Mouse (Mus musculus) myocyte (in vitro differentiated cells): ENCODE measurements around the gene Gal3st3.

ENCODE experiments used
- CEBPB ChIP-seq: IDR thresholded peaks from 2 replicates; pipeline ENCODE4 v1.6.1; 2011; ENCODE audit warnings: mild to moderate bottlenecking, moderate library complexity; ENCODE audit not compliant: poor library complexity, insufficient read depth, severe bottlenecking
- E2F4 ChIP-seq: IDR thresholded peaks from one replicate; pipeline ENCODE4 v1.6.1; 2011; ENCODE audit warnings: mild to moderate bottlenecking, control low read depth, moderate library complexity; ENCODE audit not compliant: insufficient read depth
- MAX ChIP-seq: IDR thresholded peaks from one replicate; pipeline ENCODE4 v1.6.1; 2011; ENCODE audit warnings: low read depth, mild to moderate bottlenecking, control low read depth
- MYOD1 ChIP-seq, 3 experiments: IDR thresholded peaks; one replicate each; pipeline ENCODE4 v1.6.1; 2011; ENCODE audit warnings: control low read depth in 2 of 3, low read depth in 2 of 3, mild to moderate bottlenecking in 2 of 3, moderate library complexity in 1 of 3; ENCODE audit not compliant: insufficient read length in 2 of 3, control insufficient read depth in 1 of 3
- MYOG ChIP-seq, 3 experiments: IDR thresholded peaks; one replicate each; pipeline ENCODE4 v1.6.1; 2011; ENCODE audit warnings: control low read depth in 2 of 3, low read depth in 2 of 3, mild to moderate bottlenecking in 2 of 3; ENCODE audit not compliant: insufficient read length in 2 of 3, control insufficient read depth in 1 of 3, insufficient read depth in 1 of 3
- POLR2A ChIP-seq: IDR thresholded peaks from one replicate; pipeline ENCODE4 v1.6.1; 2011; ENCODE audit warnings: low read depth, mild to moderate bottlenecking, control low read depth, moderate library complexity; ENCODE audit not compliant: insufficient read length
- POLR2AphosphoS2 ChIP-seq: IDR thresholded peaks from one replicate; pipeline ENCODE4 v1.6.1; 2011; ENCODE audit warnings: low read depth, control low read depth; ENCODE audit not compliant: insufficient read length
- REST ChIP-seq: IDR thresholded peaks from one replicate; pipeline ENCODE4 v1.6.1; 2011; ENCODE audit warnings: mild to moderate bottlenecking, control low read depth, moderate library complexity; ENCODE audit not compliant: insufficient read depth, insufficient read length
- SRF ChIP-seq: IDR thresholded peaks from one replicate; pipeline ENCODE4 v1.6.1; 2011; ENCODE audit warnings: low read depth; ENCODE audit not compliant: control insufficient read depth, insufficient read length
- TCF12 ChIP-seq: IDR thresholded peaks from one replicate; pipeline ENCODE4 v1.6.1; 2011; ENCODE audit warnings: mild to moderate bottlenecking, control low read depth; ENCODE audit not compliant: poor library complexity, insufficient read depth, severe bottlenecking
- TCF3 ChIP-seq: IDR thresholded peaks from one replicate; pipeline ENCODE4 v1.6.1; 2011; ENCODE audit warnings: low read depth, control low read depth; ENCODE audit not compliant: insufficient read length
- USF1 ChIP-seq: IDR thresholded peaks from one replicate; pipeline ENCODE4 v1.6.1; 2011; ENCODE audit warnings: low read depth, mild to moderate bottlenecking, control low read depth, moderate library complexity

GRCm38 (mm10) chr19:5335441-5335840 lies 37.3 kb downstream of the Gal3st3 start, which contains the start of gene Catsper1:
- TF ChIP-seq POLR2A (no peak), MAX (no peak), E2F4 (no peak), POLR2AphosphoS2 (no peak), MYOG (IDR thresholded peaks at IDR 0.05; ENCODE audit: control insufficient read depth in 1 of 3, insufficient read depth in 1 of 3, insufficient read length in 2 of 3, low read depth in 2 of 3) (no peak), TCF12 (no peak), USF1 (no peak), REST (no peak), MYOD1 (IDR thresholded peaks at IDR 0.05; ENCODE audit: control insufficient read depth in 1 of 3, insufficient read length in 2 of 3, low read depth in 2 of 3) (no peak), CEBPB (no peak), SRF (no peak), TCF3 (no peak)
